ENCODE assay signal across 12 mouse cellular contexts in genomic region chr2:58700354-58700753, GRCm38 (mm10).
DNase-seq lines count a peak whose midpoint lies in the region; ATAC-seq and TF ChIP-seq lines count a peak whose summit lies in the region.
"Had no signal": no experiment of that assay in that cellular context is flagged by ENCODE, and none has a peak within 500 bp of the region (broad histone marks: within the 10 kb centered on the region; RNA-seq: fewer than 3 reads in every experiment).

No protein-coding gene starts in this region.

- no peak overlapping the region for H3K4me3 ChIP-seq in hindbrain, embryonic 15.5 days
- no peak overlapping the region for H3K4me3 ChIP-seq in hindbrain, embryonic 12.5 days
- H3K4me3 ChIP-seq in kidney, postnatal 0 days (replicated peaks; ENCODE audit: low read depth, low read length), result no peak overlapping the region
- H3K4me3 ChIP-seq: heart, embryonic 10.5 days; left cerebral cortex, adult 2 months; liver, embryonic 13.5 days had no signal

- H3K9ac ChIP-seq in hindbrain, embryonic 15.5 days, result no peak overlapping the region
- no peak overlapping the region for H3K9ac ChIP-seq in hindbrain, embryonic 12.5 days
- no peak overlapping the region for H3K9ac ChIP-seq in kidney, postnatal 0 days (ENCODE audit: low read depth, low read length)
- H3K9ac ChIP-seq: liver, embryonic 13.5 days had no signal

- no peak overlapping the region for H3K27ac ChIP-seq in hindbrain, embryonic 15.5 days (replicated peaks)
- H3K27ac ChIP-seq in hindbrain, embryonic 12.5 days, result no peak overlapping the region
- no peak overlapping the region for H3K27ac ChIP-seq in kidney, postnatal 0 days
- H3K27ac ChIP-seq: heart, embryonic 10.5 days; left cerebral cortex, adult 2 months; liver, embryonic 13.5 days; macrophage had no signal

- no peak overlapping the region for H3K4me2 ChIP-seq in hindbrain, embryonic 15.5 days
- no peak overlapping the region for H3K4me2 ChIP-seq in hindbrain, embryonic 12.5 days (replicated peaks)
- H3K4me2 ChIP-seq in kidney, postnatal 0 days (ENCODE audit: low read length), result no peak overlapping the region
- H3K4me2 ChIP-seq: liver, embryonic 13.5 days had no signal

- H3K4me1 ChIP-seq in hindbrain, embryonic 15.5 days (replicated peaks), result no peaks in the 10 kb centered on the region
- H3K4me1 ChIP-seq in hindbrain, embryonic 12.5 days, result no peaks in the 10 kb centered on the region
- no peaks in the 10 kb centered on the region for H3K4me1 ChIP-seq in kidney, postnatal 0 days (replicated peaks; ENCODE audit: insufficient read depth, low read length)
- H3K4me1 ChIP-seq: liver, embryonic 13.5 days had no signal

- H3K36me3 ChIP-seq in hindbrain, embryonic 15.5 days, result no peaks in the 10 kb centered on the region
- no peaks in the 10 kb centered on the region for H3K36me3 ChIP-seq in hindbrain, embryonic 12.5 days
- H3K36me3 ChIP-seq in kidney, postnatal 0 days (ENCODE audit: insufficient read depth, low read length), result no peaks in the 10 kb centered on the region
- H3K36me3 ChIP-seq: heart, embryonic 10.5 days; liver, embryonic 13.5 days had no signal

- ATAC-seq in cerebellum, adult (ENCODE audit: insufficient number of reproducible peaks, low FRiP score, low TSS enrichment), result 0 out of 2 replicates have a peak, but pooled peaks have one; percentile 20
- ATAC-seq in hindbrain, embryonic 15.5 days (ENCODE audit: low FRiP score, low read depth), result peak; percentile 30; the same call in 1 of the 2 replicates
- ATAC-seq in hindbrain, embryonic 12.5 days (ENCODE audit: low FRiP score), result no peak
- ATAC-seq in kidney, postnatal 0 days (replicated peaks; ENCODE audit: low FRiP score, low read depth), result peak; percentile 43; the same call in 1 of the 2 replicates

- WGBS in hindbrain, embryonic 15.5 days, result 55% methylated on average over 7 of the region's 7 CpGs
- 64% methylated on average over 7 of the region's 7 CpGs for WGBS in hindbrain, embryonic 12.5 days
- 57% methylated on average over 7 of the region's 7 CpGs for WGBS in kidney, postnatal 0 days

- no peak for TF ChIP-seq CTCF in kidney, postnatal 0 days (IDR thresholded peaks at IDR 0.05; ENCODE audit: low read depth)

- H3K9me3 ChIP-seq in hindbrain, embryonic 15.5 days, result no peaks in the 10 kb centered on the region
- no peaks in the 10 kb centered on the region for H3K9me3 ChIP-seq in hindbrain, embryonic 12.5 days (replicated peaks)
- no peaks in the 10 kb centered on the region for H3K9me3 ChIP-seq in kidney, postnatal 0 days (replicated peaks; ENCODE audit: low read length)
- H3K9me3 ChIP-seq: heart, embryonic 10.5 days; liver, embryonic 13.5 days had no signal

- no peak for DNase-seq in cerebellum, postnatal 14 days
- no peak for DNase-seq in kidney, postnatal 0 days (ENCODE audit: low spot score)
- no peak for DNase-seq in kidney, postnatal 36 days
- DNase-seq in urinary bladder, postnatal 14 days (ENCODE audit: low spot score), result peak; percentile 41
- DNase-seq in urinary bladder, postnatal 25 days (ENCODE audit: low spot score), result no peak
- DNase-seq: liver, embryonic 13.5 days had no signal

- H3K27me3 ChIP-seq in hindbrain, embryonic 15.5 days, result no peaks in the 10 kb centered on the region
- no peaks in the 10 kb centered on the region for H3K27me3 ChIP-seq in hindbrain, embryonic 12.5 days
- H3K27me3 ChIP-seq in kidney, postnatal 0 days (ENCODE audit: insufficient read depth, low read length), result no peaks in the 10 kb centered on the region
- H3K27me3 ChIP-seq: liver, embryonic 13.5 days had no signal
